Mouse (Mus musculus) midbrain, postnatal 0 days (tissue): ENCODE measurements around the gene Lims1. TPM values are rescaled to one million over a fixed set of nuclear protein-coding genes. Genes with fewer than 3 reads are reported as not detected.

ENCODE experiments used
- ATAC-seq: fragments of 200-750 bp; cut with Nextera tagmentation; 2 replicates; pipeline ENCODE4 v1.8.0; 2017; ENCODE audit warnings: moderate number of reproducible peaks, mild to moderate bottlenecking, moderate TSS enrichment, moderate library complexity; ENCODE audit not compliant: low FRiP score
- DNase-seq: peaks from one replicate; pipeline ENCODE4 v3.0.0-alpha.2; 2015; ENCODE audit warnings: low spot score
- H3K27ac ChIP-seq: fragments of 300-500 bp; sonication (generic); 2 replicates; pipeline ENCODE4 v1.5.1; 2014; ENCODE audit warnings: low read depth, mild to moderate bottlenecking, low read length, mixed read lengths
- H3K27me3 ChIP-seq: fragments of 300-500 bp; sonication (generic); 2 replicates; pipeline ENCODE4 v1.6.1; 2014; ENCODE audit warnings: low read length, control low read depth, mixed read lengths; ENCODE audit not compliant: insufficient read depth
- H3K36me3 ChIP-seq: fragments of 300-500 bp; sonication (generic); 2 replicates; pipeline ENCODE4 v1.6.1; 2014; ENCODE audit warnings: low read length, control low read depth, mixed read lengths; ENCODE audit not compliant: insufficient read depth
- H3K4me1 ChIP-seq: fragments of 300-500 bp; sonication (generic); 2 replicates; pipeline ENCODE4 v1.6.1; 2014; ENCODE audit warnings: mild to moderate bottlenecking, control low read depth, antibody characterized with exemption, low read length, mixed read lengths; ENCODE audit not compliant: insufficient read depth
- H3K4me2 ChIP-seq: fragments of 300-500 bp; sonication (generic); 2 replicates; pipeline ENCODE4 v1.6.1; 2014; ENCODE audit warnings: low read depth, mild to moderate bottlenecking, low read length, mixed read lengths; ENCODE audit not compliant: poor library complexity, severe bottlenecking
- H3K4me3 ChIP-seq: fragments of 300-500 bp; sonication (generic); 2 replicates; pipeline ENCODE4 v1.5.1; 2014; ENCODE audit warnings: low read depth, mild to moderate bottlenecking, low read length, moderate library complexity
- H3K9ac ChIP-seq: fragments of 300-500 bp; sonication (generic); replicated peaks from 2 replicates; pipeline ENCODE4 v1.6.1; 2014; ENCODE audit warnings: mild to moderate bottlenecking, low read length, moderate library complexity, mixed read lengths; ENCODE audit not compliant: poor library complexity, severe bottlenecking
- H3K9me3 ChIP-seq: fragments of 300-500 bp; sonication (generic); 2 replicates; pipeline ENCODE4 v1.6.1; 2016; ENCODE audit warnings: low read length, control low read depth
- CTCF ChIP-seq: IDR thresholded peaks from 2 replicates; pipeline ENCODE4 v1.5.1; 2016; ENCODE audit warnings: antibody characterized with exemption, mild to moderate bottlenecking
- WGBS: fragments of 180-500 bp; shearing (Covaris S2); extraction: QIAGEN DNeasy Blood & Tissue Kit; methylation state at CpG from one replicate; pipeline ENCODE4 v1.1.7; 2014; 5-methylcytosine and 5-hydroxymethylcytosine counted together
- polyA plus RNA-seq: library from polyadenylated mRNA; unstranded; fragments of >200 nt; fragmentation: Nextera tagmentation; extraction: Ambion mirVana; gene quantifications from 2 replicates; pipeline ENCODE4 v1.2.1, GENCODE M21; 2015
- total RNA-seq: library from RNA; depleted of rRNA; stranded (reverse); fragments of >200 nt; gene quantifications from 2 replicates; pipeline ENCODE4 v1.2.3, GENCODE M21; 2014; rRNA removed

Gene Lims1
- total and polyA plus RNA-seq, 2 experiments from 2014 or later, result 32.3 to 44.0 TPM

GRCm38 (mm10) chr10:58445850-58446249, 122.6 kb downstream of the Lims1 start:
- H3K27ac ChIP-seq, result peak overlapping the region; percentile 96
- DNase-seq (no peak), ATAC-seq (peak; percentile 48)
- no peaks in the 10 kb centered on the region for H3K27me3 ChIP-seq
- WGBS, result 23% methylated on average over 9 of the region's 9 CpGs
- peak overlapping the region; percentile 70 for H3K9ac ChIP-seq
- H3K4me3 ChIP-seq, result peak overlapping the region; percentile 90
- TF ChIP-seq CTCF, result no peak
- no peaks in the 10 kb centered on the region for H3K4me1 ChIP-seq
- H3K9me3 ChIP-seq, result no peaks in the 10 kb centered on the region
- no peaks in the 10 kb centered on the region for H3K36me3 ChIP-seq
- H3K4me2 ChIP-seq, result peak overlapping the region; percentile 67

- Histone ChIP-seq H3K36me3 (no peaks in the 10 kb centered on the region), H3K4me1 (no peaks in the 10 kb centered on the region), H3K4me2 (peak within 1 kb of the TSS; percentile 67), H3K27me3 (no peaks in the 10 kb centered on the region), H3K9ac (peak within 1 kb of the TSS; percentile 95), H3K9me3 (no peaks in the 10 kb centered on the region), H3K4me3 (peak within 1 kb of the TSS; percentile 90), H3K27ac (peak within 1 kb of the TSS; percentile 96)
- ATAC-seq, result peak; percentile 98
- WGBS, result under 1% methylated on average over 72 of the region's 91 CpGs
- no peak for TF ChIP-seq CTCF
- DNase-seq, result peak; percentile 99
These were observed 123.4 kb downstream of the Lims1 start, which contains the start of gene Ranbp2 for GRCm38 (mm10) chr10:58446384-58447279. Gene Ranbp2 (plus strand): TSS chr10:58446920.

- peak; percentile 51; the same call in 1 of the 2 replicates for ATAC-seq
- peak; percentile 13 for DNase-seq
These were observed 124.1 kb downstream of the Lims1 start for GRCm38 (mm10) chr10:58447280-58447781.

GRCm38 (mm10) chr10:58451575-58451974, 128.3 kb downstream of the Lims1 start:
- no peak for TF ChIP-seq CTCF
- H3K27me3 ChIP-seq, result no peaks in the 10 kb centered on the region
- no peak overlapping the region for H3K9ac ChIP-seq
- ATAC-seq, result no peak
- H3K27ac ChIP-seq, result no peak overlapping the region
- peaks cover 10% of the 10 kb centered on the region; the same call in 1 of the 2 replicates for H3K36me3 ChIP-seq
- H3K4me2 ChIP-seq, result no peak overlapping the region
- DNase-seq, result no peak
- no peaks in the 10 kb centered on the region for H3K4me1 ChIP-seq
- H3K4me3 ChIP-seq, result no peak overlapping the region
- no peaks in the 10 kb centered on the region for H3K9me3 ChIP-seq

More at GRCm38 (mm10) chr10:58447280-58447781, 124.1 kb downstream of the Lims1 start:
- H3K27ac ChIP-seq, result peak overlapping the region; percentile 96
- TF ChIP-seq CTCF, result no peak; the same call in 1 of the 2 replicates
- WGBS, result under 1% methylated on average over 30 of the region's 32 CpGs
- H3K4me3 ChIP-seq, result peak overlapping the region; percentile 90
- peak overlapping the region; percentile 95 for H3K9ac ChIP-seq
- no peaks in the 10 kb centered on the region for H3K27me3 ChIP-seq
- H3K36me3 ChIP-seq, result no peaks in the 10 kb centered on the region
- H3K4me2 ChIP-seq, result peak overlapping the region; percentile 58
- no peaks in the 10 kb centered on the region for H3K9me3 ChIP-seq
- H3K4me1 ChIP-seq, result no peaks in the 10 kb centered on the region

GRCm38 (mm10) chr10:58452185-58452584, 128.9 kb downstream of the Lims1 start:
- Histone ChIP-seq H3K27ac (no peak overlapping the region), H3K4me3 (no peak overlapping the region), H3K9me3 (no peaks in the 10 kb centered on the region), H3K9ac (no peak overlapping the region), H3K36me3 (peaks cover 11% of the 10 kb centered on the region; the same call in 1 of the 2 replicates), H3K4me2 (no peak overlapping the region), H3K27me3 (no peaks in the 10 kb centered on the region), H3K4me1 (no peaks in the 10 kb centered on the region)
- no peak for DNase-seq
- no peak for ATAC-seq
- no peak for TF ChIP-seq CTCF
- 88% methylated on average over 1 of the region's 1 CpGs for WGBS

- no peak for ATAC-seq
- H3K4me2 ChIP-seq, result no peak overlapping the region
- no peak overlapping the region for H3K27ac ChIP-seq
- peaks cover 25% of the 10 kb centered on the region; the same call in 1 of the 2 replicates for H3K36me3 ChIP-seq
- H3K4me3 ChIP-seq, result no peak overlapping the region
- H3K4me1 ChIP-seq, result no peaks in the 10 kb centered on the region
- H3K9me3 ChIP-seq, result no peaks in the 10 kb centered on the region
- WGBS, result 100% methylated on average over 1 of the region's 1 CpGs
- no peak overlapping the region for H3K9ac ChIP-seq
- no peak for TF ChIP-seq CTCF
- no peak for DNase-seq
- H3K27me3 ChIP-seq, result no peaks in the 10 kb centered on the region
These were observed 136.6 kb downstream of the Lims1 start for GRCm38 (mm10) chr10:58459896-58460295.

Other genes with a start within 250 kb of the Lims1 start
- not detected in 2 replicates for gene AW822073, start 98.5 kb upstream of the Lims1 start, total RNA-seq
- gene AW822073, start 98.5 kb upstream of the Lims1 start, polyA plus RNA-seq, result not detected in 2 replicates
- gene Duxf3, start 90.8 kb upstream of the Lims1 start, total RNA-seq, result not detected in 2 replicates
- gene Duxf3, start 90.8 kb upstream of the Lims1 start, polyA plus RNA-seq, result not detected in 2 replicates
- 0.22 TPM in 1 of 2 replicates, not detected in the other for gene Gm4981, start 86.8 kb upstream of the Lims1 start, total RNA-seq
- gene Gm4981, start 86.8 kb upstream of the Lims1 start, polyA plus RNA-seq, result not detected in 2 replicates
- 41.1 and 41.3 TPM in 2 replicates for gene Gcc2, start 68.0 kb upstream of the Lims1 start, total RNA-seq
- 89.9 and 121 TPM in 2 replicates for gene Gcc2, start 68.0 kb upstream of the Lims1 start, polyA plus RNA-seq
- gene Ranbp2, start 123.5 kb downstream of the Lims1 start, total RNA-seq, result 40.0 and 49.7 TPM in 2 replicates
- 9.6 and 12.5 TPM in 2 replicates for gene Ranbp2, start 123.5 kb downstream of the Lims1 start, polyA plus RNA-seq
- gene Ccdc138, start 174.5 kb downstream of the Lims1 start, total RNA-seq, result 2.9 and 5.1 TPM in 2 replicates
- gene Ccdc138, start 174.5 kb downstream of the Lims1 start, polyA plus RNA-seq, result 6.0 and 7.4 TPM in 2 replicates